ENCODE assay signal across 16 mouse cellular contexts in the genomic region with DNA sequence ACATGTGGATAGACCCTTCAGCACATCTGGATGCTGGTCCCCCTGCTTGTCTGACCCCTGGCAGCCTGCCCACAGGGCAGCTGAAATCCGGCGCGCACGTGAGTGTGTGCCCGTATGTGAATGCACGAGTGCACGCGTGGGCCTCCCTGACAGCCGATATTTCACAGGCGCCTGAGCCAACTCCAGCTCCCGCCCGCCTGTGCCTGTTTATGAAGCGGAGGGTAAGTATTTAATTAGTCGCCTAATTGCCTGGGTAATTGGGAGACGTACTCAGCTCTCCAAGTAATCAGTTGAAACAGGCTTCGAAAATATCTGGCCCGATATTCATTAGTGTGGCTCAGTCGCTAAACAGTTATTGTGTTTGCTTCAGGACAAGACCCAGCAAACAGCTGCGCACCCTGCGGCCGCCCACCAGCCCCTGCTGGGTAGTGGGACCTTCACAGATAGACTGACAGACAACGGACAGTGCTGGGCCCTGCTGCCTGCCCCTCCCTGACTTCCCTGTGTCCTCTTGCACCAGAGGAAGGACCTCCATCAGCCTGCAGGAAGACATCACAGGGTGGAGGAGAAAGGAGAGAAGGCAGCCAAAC.
DNase-seq lines count a peak whose midpoint lies in the region; ATAC-seq and TF ChIP-seq lines count a peak whose summit lies in the region.
"Had no signal": no experiment of that assay in that cellular context is flagged by ENCODE, and none has a peak within 500 bp of the region (broad histone marks: within the 10 kb centered on the region; RNA-seq: fewer than 3 reads in every experiment).

No protein-coding gene starts in this region.

- no peak overlapping the region for H3K4me2 ChIP-seq in kidney, embryonic 14.5 days (replicated peaks; ENCODE audit: low read depth, low read length)
- no peak overlapping the region for H3K4me2 ChIP-seq in hindbrain, embryonic 16.5 days (ENCODE audit: low read length)
- H3K4me2 ChIP-seq: heart, embryonic 15.5 days; limb, embryonic 15.5 days; lung, embryonic 15.5 days; midbrain, embryonic 12.5 days had no signal

- peaks cover 12% of the 10 kb centered on the region for H3K9me3 ChIP-seq in kidney, embryonic 14.5 days (ENCODE audit: control insufficient read depth, low read length)
- peaks cover 4% of the 10 kb centered on the region; the same call in 1 of the 2 replicates for H3K9me3 ChIP-seq in hindbrain, embryonic 16.5 days (ENCODE audit: control insufficient read depth, low read length)
- H3K9me3 ChIP-seq: heart, embryonic 15.5 days; lung, embryonic 15.5 days had no signal

- WGBS in kidney, embryonic 14.5 days = 48% methylated on average over 22 of the region's 22 CpGs
- 55% methylated on average over 22 of the region's 22 CpGs for WGBS in hindbrain, embryonic 16.5 days

- no peak overlapping the region for H3K27ac ChIP-seq in kidney, embryonic 14.5 days (ENCODE audit: low read depth, low read length)
- peak overlapping the region; percentile 24; the same call in 1 of the 2 replicates for H3K27ac ChIP-seq in hindbrain, embryonic 16.5 days (ENCODE audit: low read depth, low read length)
- H3K27ac ChIP-seq: heart, embryonic 15.5 days; limb, embryonic 15.5 days; lung, embryonic 15.5 days; midbrain, embryonic 12.5 days had no signal

- TF ChIP-seq CTCF in brain, embryonic 14.5 days (IDR thresholded peaks at IDR 0.05; ENCODE audit: borderline replicate concordance, extremely low read depth, insufficient read depth, insufficient read length) = no peak

- no peak overlapping the region for H3K9ac ChIP-seq in kidney, embryonic 14.5 days (ENCODE audit: low read depth, low read length)
- no peak overlapping the region for H3K9ac ChIP-seq in hindbrain, embryonic 16.5 days (ENCODE audit: low read depth, low read length)
- H3K9ac ChIP-seq: heart, embryonic 15.5 days; limb, embryonic 15.5 days; lung, embryonic 15.5 days; midbrain, embryonic 12.5 days had no signal

- H3K4me3 ChIP-seq in kidney, embryonic 14.5 days (ENCODE audit: low read length) = no peak overlapping the region
- no peak overlapping the region for H3K4me3 ChIP-seq in hindbrain, embryonic 16.5 days (ENCODE audit: low read length)
- H3K4me3 ChIP-seq: heart, embryonic 15.5 days; limb, embryonic 15.5 days; lung, embryonic 15.5 days; midbrain, embryonic 12.5 days had no signal

- peaks cover 21% of the 10 kb centered on the region for H3K27me3 ChIP-seq in kidney, embryonic 14.5 days (ENCODE audit: control insufficient read depth, insufficient read depth, low read length)
- H3K27me3 ChIP-seq in hindbrain, embryonic 16.5 days (replicated peaks; ENCODE audit: control insufficient read depth, insufficient read depth, low read length) = no peaks in the 10 kb centered on the region
- H3K27me3 ChIP-seq: lung, embryonic 15.5 days had no signal

- H3K4me1 ChIP-seq in kidney, embryonic 14.5 days (ENCODE audit: control insufficient read depth, insufficient read depth, low read length) = no peaks in the 10 kb centered on the region
- H3K4me1 ChIP-seq in hindbrain, embryonic 16.5 days (ENCODE audit: control insufficient read depth, insufficient read depth, low read depth, low read length) = peaks cover 6% of the 10 kb centered on the region
- H3K4me1 ChIP-seq: heart, embryonic 15.5 days; limb, embryonic 15.5 days; lung, embryonic 15.5 days had no signal

- TF ChIP-seq POLR2A in brain, embryonic 14.5 days (IDR thresholded peaks at IDR 0.05; ENCODE audit: borderline replicate concordance, extremely low read depth, insufficient read depth, insufficient read length, poor library complexity, severe bottlenecking) = no peak

- no peaks in the 10 kb centered on the region for H3K36me3 ChIP-seq in kidney, embryonic 14.5 days (ENCODE audit: control insufficient read depth, insufficient read depth, low read length)
- no peaks in the 10 kb centered on the region for H3K36me3 ChIP-seq in hindbrain, embryonic 16.5 days (ENCODE audit: control insufficient read depth, insufficient read depth, low read length)
- H3K36me3 ChIP-seq: heart, embryonic 15.5 days; limb, embryonic 15.5 days; lung, embryonic 15.5 days; midbrain, embryonic 12.5 days had no signal

- ATAC-seq in kidney, embryonic 14.5 days (ENCODE audit: low FRiP score, low TSS enrichment) = peak; percentile 16; the same call in 1 of the 2 replicates
- ATAC-seq in hindbrain, embryonic 16.5 days = peak; percentile 52; the same call in 1 of the 2 replicates
- ATAC-seq in megakaryocyte, adult 5-6 weeks (ENCODE audit: poor library complexity, severe bottlenecking) = no peak
- ATAC-seq: Patski had no signal

- no peak for DNase-seq in kidney, postnatal 36 days
- peak; percentile 96 for DNase-seq in brain, embryonic 14.5 days (ENCODE audit: low read depth)
- DNase-seq in retina, embryonic 14.5 days (ENCODE audit: low spot score) = peak; percentile 70
- no peak for DNase-seq in lung, postnatal 14 days
- DNase-seq in urinary bladder, adult 18-20 months (ENCODE audit: low spot score in 2 of 2) = no peak
- DNase-seq: adrenal gland, postnatal 10 days; cerebellum, adult 2 months; thymus, postnatal 4 days had no signal

Comparison
In these comparisons a context has a peak if more than half of its experiments do, and no peak if none do; other contexts are left out.
1. DNase-seq: peak in brain, embryonic 14.5 days (single experiment) and retina, embryonic 14.5 days (single experiment); none in kidney, postnatal 36 days (0 of 2), lung, postnatal 14 days (single experiment) and urinary bladder, adult 18-20 months (0 of 2).